Mouse (Mus musculus): ENCODE results near the gene Olfr704.
"Not testable (repeated sequence)": the region's sequence is repeated elsewhere in the genome, so short reads cannot be mapped to it uniquely, and the experiment has no call there.

The Olfr704 gene

GRCm38 (mm10) chr7:106862885-106863284 is at the start of gene Olfr704:
Gene Olfr704 (plus strand): TSS chr7:106863185.
- TF ChIP-seq GATA4 (IDR thresholded peaks at IDR 0.05; ENCODE audit: insufficient replicate concordance, low read length), result no peak

GRCm38 (mm10) chr7:106813829-106814228 is 49.2 kb upstream of the Olfr704 start, which contains the start of gene Olfr701:
Gene Olfr701 (plus strand): TSS chr7:106814129.
- TF ChIP-seq GATA4 (IDR thresholded peaks at IDR 0.05; ENCODE audit: insufficient replicate concordance, low read length), result no peak

GRCm38 (mm10) chr7:106815775-106816174 is 47.2 kb upstream of the Olfr704 start:
- TF ChIP-seq GATA4 (IDR thresholded peaks at IDR 0.05; ENCODE audit: insufficient replicate concordance, low read length), result no peak

GRCm38 (mm10) chr7:106818414-106818813 is 44.6 kb upstream of the Olfr704 start:
- no peak for TF ChIP-seq GATA4 (IDR thresholded peaks at IDR 0.05; ENCODE audit: insufficient replicate concordance, low read length)

GRCm38 (mm10) chr7:106833793-106834192 is 29.2 kb upstream of the Olfr704 start, which contains the start of gene Olfr702:
Gene Olfr702 (minus strand): TSS chr7:106833893.
- no peak for TF ChIP-seq GATA4 (IDR thresholded peaks at IDR 0.05; ENCODE audit: insufficient replicate concordance, low read length)

GRCm38 (mm10) chr7:106843060-106843459 is 19.9 kb upstream of the Olfr704 start, which contains the start of gene Olfr703:
Gene Olfr703 (plus strand): TSS chr7:106843360.
- TF ChIP-seq GATA4 (IDR thresholded peaks at IDR 0.05; ENCODE audit: insufficient replicate concordance, low read length), result no peak

- TF ChIP-seq GATA4 (IDR thresholded peaks at IDR 0.05; ENCODE audit: insufficient replicate concordance, low read length), result no peak
Observed at GRCm38 (mm10) chr7:106876791-106877190, 13.8 kb downstream of the Olfr704 start, which contains the start of gene Olfr705. Gene Olfr705 (minus strand): TSS chr7:106876891.

GRCm38 (mm10) chr7:106888062-106888461 is 25.1 kb downstream of the Olfr704 start, which contains the start of gene Olfr706:
Gene Olfr706 (minus strand): TSS chr7:106888162.
- no peak for TF ChIP-seq GATA4 (IDR thresholded peaks at IDR 0.05; ENCODE audit: insufficient replicate concordance, low read length)

GRCm38 (mm10) chr7:106901141-106901540 is 38.2 kb downstream of the Olfr704 start, which contains the start of gene Olfr707:
Gene Olfr707 (minus strand): TSS chr7:106901241.
- not testable (repeated sequence) for TF ChIP-seq GATA4 (IDR thresholded peaks at IDR 0.05; ENCODE audit: insufficient replicate concordance, low read length)

- no peak for TF ChIP-seq GATA4 (IDR thresholded peaks at IDR 0.05; ENCODE audit: insufficient replicate concordance, low read length)
Observed at GRCm38 (mm10) chr7:106907676-106908075, 44.7 kb downstream of the Olfr704 start, which contains the start of gene Olfr1532-ps1. Gene Olfr1532-ps1 (plus strand): TSS chr7:106908001.
